Mouse (Mus musculus) spleen, embryonic (tissue): ENCODE measurements at regions not wholly inside any gene's neighbourhood (a gene's known extent, or its start where the extent isn't known, plus 50 kb on each side); places are given as distances from the start of the nearest gene placed in this dataset.

ENCODE experiments used
- CTCF ChIA-PET: fragments of 350-600 bp; sonication (Branson Sonifier 250); formaldehyde crosslinking; loops from one replicate; lab custom pipeline; 2022; lab: Charles Lee

- CTCF ChIA-PET = no interaction called here
These were observed 98.4 kb downstream of the Psmg1 start for GRCm38 (mm10) chr16:95892356-95892755.

- CTCF ChIA-PET = interaction anchor here (0.6 kb wide), 1 partner anchor 14 kb away, joined by 3 read pairs; no protein-coding TSS in a partner anchor
These were observed 104.6 kb downstream of the Psmg1 start for GRCm38 (mm10) chr16:95886131-95886530.

GRCm38 (mm10) chr16:95873297-95873696 lies 117.5 kb downstream of the Psmg1 start:
- CTCF ChIA-PET = no interaction called here

GRCm38 (mm10) chr16:95872436-95872835 lies 118.3 kb downstream of the Psmg1 start:
- CTCF ChIA-PET = no interaction called here

GRCm38 (mm10) chr16:95870291-95870690 lies 120.5 kb downstream of the Psmg1 start:
- CTCF ChIA-PET = interaction anchor here (0.6 kb wide), 1 partner anchor 162 kb away, joined by 5 read pairs; no protein-coding TSS in a partner anchor

- CTCF ChIA-PET = interaction anchor here (0.6 kb wide), 1 partner anchor 161 kb away, joined by 5 read pairs; no protein-coding TSS in a partner anchor
These were observed 121.3 kb downstream of the Psmg1 start for GRCm38 (mm10) chr16:95869501-95869900.

- CTCF ChIA-PET = no interaction called here
These were observed 121.9 kb downstream of the Psmg1 start for GRCm38 (mm10) chr16:95868896-95869295.

GRCm38 (mm10) chr16:95867516-95867915 lies 123.2 kb downstream of the Psmg1 start:
- CTCF ChIA-PET = no interaction called here

- CTCF ChIA-PET = no interaction called here
These were observed 123.8 kb downstream of the Psmg1 start for GRCm38 (mm10) chr16:95866866-95867420.

GRCm38 (mm10) chr16:95865603-95866002 lies 125.2 kb downstream of the Psmg1 start:
- CTCF ChIA-PET = interaction anchor here (0.7 kb wide), 1 partner anchor 26 kb away, joined by 3 read pairs; no protein-coding TSS in a partner anchor

- CTCF ChIA-PET = no interaction called here
These were observed 126.1 kb downstream of the Psmg1 start for GRCm38 (mm10) chr16:95864646-95865045.

- CTCF ChIA-PET = no interaction called here
These were observed 126.7 kb downstream of the Psmg1 start for GRCm38 (mm10) chr16:95864106-95864505.

- CTCF ChIA-PET = interaction anchor here (0.7 kb wide), 1 partner anchor 111 kb away, joined by 3 read pairs; no protein-coding TSS in a partner anchor
These were observed 127.2 kb downstream of the Psmg1 start for GRCm38 (mm10) chr16:95863565-95863964.

GRCm38 (mm10) chr16:95862621-95863020 lies 128.1 kb downstream of the Psmg1 start:
- CTCF ChIA-PET = interaction anchor here (0.7 kb wide), 1 partner anchor 110 kb away, joined by 3 read pairs; no protein-coding TSS in a partner anchor

- CTCF ChIA-PET = no interaction called here
These were observed 129.5 kb downstream of the Psmg1 start for GRCm38 (mm10) chr16:95861231-95861690.

- CTCF ChIA-PET = no interaction called here
These were observed 129.9 kb downstream of the Psmg1 start for GRCm38 (mm10) chr16:95860810-95861209.

- CTCF ChIA-PET = no interaction called here
These were observed 130.6 kb downstream of the Psmg1 start for GRCm38 (mm10) chr16:95860111-95860510.

- CTCF ChIA-PET = interaction anchor here (0.7 kb wide), 1 partner anchor 26 kb away, joined by 3 read pairs; no protein-coding TSS in a partner anchor
These were observed 133.4 kb downstream of the Psmg1 start for GRCm38 (mm10) chr16:95857403-95857802.

- CTCF ChIA-PET = no interaction called here
These were observed 135.5 kb downstream of the Psmg1 start for GRCm38 (mm10) chr16:95855230-95855629.

- CTCF ChIA-PET = no interaction called here
These were observed 138.9 kb downstream of the Psmg1 start for GRCm38 (mm10) chr16:95851907-95852306.

GRCm38 (mm10) chr16:95848555-95849082 lies 142.1 kb downstream of the Psmg1 start:
- CTCF ChIA-PET = no interaction called here

- CTCF ChIA-PET = interaction anchor here (0.6 kb wide), 1 partner anchor 12 kb away, joined by 5 read pairs; no protein-coding TSS in a partner anchor
These were observed 142.8 kb downstream of the Psmg1 start for GRCm38 (mm10) chr16:95847765-95848483.
